Mouse (Mus musculus) cerebral cortex, adult 2 months (tissue): ENCODE data around the gene Nek6.

Experiments used
- WGBS: fragments of 180-500 bp; shearing (Covaris S2); methylation state at CpG from one replicate; pipeline ENCODE4 v1.1.7; 2018; 5-methylcytosine and 5-hydroxymethylcytosine counted together

Gene Nek6

DNA sequence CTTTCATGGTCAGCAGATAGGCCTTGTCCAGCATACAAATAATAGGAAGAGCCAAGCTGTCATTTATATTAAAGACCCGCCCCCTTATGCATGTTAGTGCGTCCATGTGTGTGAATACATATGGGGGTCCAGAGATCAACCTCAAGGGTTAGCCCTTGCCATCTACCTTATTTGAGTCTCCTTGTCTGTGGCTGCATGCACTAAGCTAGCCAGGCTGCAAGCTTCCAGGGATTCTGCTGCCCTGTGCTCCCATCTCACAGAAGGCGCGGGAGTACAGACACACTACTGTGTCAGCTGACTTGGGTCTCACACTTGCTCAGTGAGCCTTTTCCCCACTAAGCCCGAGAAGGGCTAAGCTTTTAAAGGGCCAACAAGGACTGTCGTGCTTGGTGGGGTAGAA, 29.2 kb downstream of the Nek6 start:
- 84% methylated on average over 6 of the region's 6 CpGs for WGBS

- 75% methylated on average over 3 of the region's 3 CpGs for WGBS
Observed at GRCm38 (mm10) chr2:38541101-38541500, 29.7 kb downstream of the Nek6 start.

DNA sequence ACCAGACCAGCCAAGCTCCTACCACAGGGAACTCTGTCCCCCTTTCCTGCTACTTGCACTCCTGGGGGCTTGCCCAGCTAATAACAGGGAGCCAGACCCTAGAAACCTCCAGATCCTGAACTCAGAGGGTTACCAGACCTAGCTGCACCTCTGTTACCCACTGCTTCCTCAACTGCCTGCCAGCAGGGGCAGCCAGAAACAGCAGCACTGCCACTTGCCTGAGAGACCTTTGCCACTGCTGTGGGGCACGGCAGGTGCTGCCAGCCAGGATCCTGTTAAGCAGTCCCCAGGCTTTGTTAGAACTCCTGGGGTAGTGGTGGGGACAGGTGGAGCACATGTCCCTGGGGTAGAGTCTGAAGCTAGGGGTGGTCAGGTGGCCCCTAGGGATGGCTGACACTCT, 30.1 kb downstream of the Nek6 start:
- 79% methylated on average over 1 of the region's 1 CpGs for WGBS

DNA sequence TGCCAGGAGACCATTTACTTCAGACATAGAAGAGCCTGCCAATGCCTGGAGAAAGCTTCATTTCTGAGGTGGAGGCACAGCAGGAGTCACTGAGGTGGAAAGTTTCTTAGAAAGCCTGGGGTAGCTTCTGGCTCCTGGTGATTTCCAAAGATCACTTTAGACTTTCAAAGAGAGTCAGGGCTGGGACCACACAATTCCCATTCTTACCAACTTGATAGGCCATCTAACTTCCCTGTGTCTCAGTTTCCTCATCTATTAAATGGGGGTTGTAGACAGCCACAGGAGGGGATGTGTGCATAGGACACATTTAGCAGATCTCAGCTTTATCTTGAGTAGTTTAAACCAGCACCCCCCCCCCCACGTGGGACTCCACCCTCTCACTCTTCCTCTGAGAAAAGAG, 30.9 kb downstream of the Nek6 start:
- WGBS = 60% methylated on average over 1 of the region's 1 CpGs

DNA sequence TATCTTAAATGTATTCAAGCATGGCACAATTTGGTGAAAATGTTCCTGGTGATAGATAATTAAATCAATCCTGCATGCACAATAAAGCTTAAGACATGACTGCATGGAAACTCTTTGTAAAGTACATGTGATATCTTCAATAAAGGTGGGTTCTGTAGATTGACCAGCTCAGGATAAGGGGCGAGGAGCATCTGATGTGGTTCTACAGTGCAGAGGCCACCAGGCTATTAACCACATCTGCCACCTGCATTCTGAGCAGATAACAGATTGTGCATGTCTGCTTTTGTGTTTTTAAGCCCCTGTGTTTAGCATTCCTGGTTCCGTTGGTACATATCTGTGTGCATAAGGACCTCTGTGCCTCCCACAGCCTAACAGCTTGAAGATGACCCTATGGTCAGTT, 31.7 kb downstream of the Nek6 start:
- WGBS = 96% methylated on average over 2 of the region's 2 CpGs

GRCm38 (mm10) chr2:38544982-38545381, 33.5 kb downstream of the Nek6 start:
- WGBS = 85% methylated on average over 6 of the region's 6 CpGs

GRCm38 (mm10) chr2:38546222-38546621, 34.8 kb downstream of the Nek6 start:
- WGBS = 72% methylated on average over 6 of the region's 6 CpGs

GRCm38 (mm10) chr2:38546748-38547147, 35.3 kb downstream of the Nek6 start:
- WGBS = 72% methylated on average over 5 of the region's 5 CpGs

DNA sequence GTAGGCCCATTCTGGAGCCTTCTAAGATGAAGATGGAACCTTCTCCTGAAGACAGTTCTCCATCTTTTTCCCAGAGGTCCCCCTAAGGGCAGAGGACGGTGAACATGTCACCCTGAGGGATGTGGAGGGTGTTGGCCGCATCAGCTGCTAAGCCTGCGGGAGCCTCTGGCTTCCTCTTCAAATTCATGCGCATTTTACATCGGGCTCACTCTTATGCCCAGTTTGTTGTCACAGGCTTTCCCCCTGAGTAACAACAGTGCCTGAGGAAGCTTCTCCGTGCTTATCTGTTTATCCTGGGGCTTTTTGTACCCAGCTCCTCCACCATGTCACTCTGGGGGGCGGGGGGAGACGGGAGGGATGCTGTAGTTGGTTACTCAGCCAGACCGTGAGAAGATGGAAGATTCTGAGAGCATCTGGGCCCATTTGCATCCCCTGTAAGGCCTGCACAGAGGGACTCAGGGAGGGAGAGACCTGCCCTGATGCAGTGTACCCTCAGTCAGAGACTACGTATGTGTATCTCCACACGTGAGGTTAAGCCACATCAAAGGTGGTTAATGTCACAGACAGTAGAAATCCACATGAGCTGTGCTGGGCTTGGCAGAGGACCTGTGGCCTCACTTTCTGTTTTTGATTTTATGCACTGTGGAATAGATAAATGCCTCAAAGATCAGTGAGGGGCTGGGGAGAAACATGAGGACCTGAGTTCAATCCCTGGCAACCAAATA, 36.5 kb downstream of the Nek6 start:
- WGBS = 84% methylated on average over 11 of the region's 11 CpGs

DNA sequence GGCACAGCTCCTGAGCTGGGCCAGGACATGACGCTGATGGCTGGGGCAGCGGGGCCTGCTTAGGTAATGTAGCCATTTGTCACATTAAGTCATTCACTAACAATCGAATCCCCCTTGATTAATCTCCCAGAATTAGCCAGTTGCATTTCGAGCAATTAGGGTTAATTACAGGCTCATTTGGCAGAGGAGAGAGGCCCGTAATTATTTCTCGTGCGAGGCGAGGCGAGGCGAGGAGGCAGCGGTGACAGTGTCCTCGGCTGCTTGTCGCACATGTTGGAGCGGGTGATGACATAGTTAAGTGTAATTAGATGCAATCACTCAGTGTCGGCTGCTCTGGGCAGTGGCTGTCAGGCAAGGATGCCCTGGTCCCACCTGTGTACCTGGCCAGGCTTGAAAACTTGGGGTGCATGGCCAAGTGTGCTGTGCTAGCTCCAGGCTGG, 40.6 kb downstream of the Nek6 start:
- 86% methylated on average over 15 of the region's 15 CpGs for WGBS

- WGBS = 87% methylated on average over 19 of the region's 19 CpGs
Observed at GRCm38 (mm10) chr2:38554226-38554995, 43.0 kb downstream of the Nek6 start.

DNA sequence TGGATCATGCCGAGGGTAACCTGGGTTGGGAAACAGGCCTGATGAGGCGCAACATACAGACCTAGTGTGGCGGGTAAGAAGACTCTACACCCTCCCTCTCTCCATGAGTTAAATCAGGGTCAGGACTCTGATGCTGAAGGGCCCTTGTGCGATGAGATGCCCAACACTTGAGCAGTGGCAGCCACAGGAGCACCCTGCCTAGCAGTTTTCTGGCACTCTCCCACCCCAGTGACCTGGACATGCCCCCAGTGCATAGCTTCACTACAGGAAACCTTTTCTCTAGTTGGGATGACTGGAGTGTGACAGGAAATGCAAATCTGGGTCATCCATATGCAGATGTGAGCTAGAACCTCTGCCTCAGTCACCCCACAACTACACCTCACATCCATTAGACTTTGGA, 44.2 kb downstream of the Nek6 start:
- 91% methylated on average over 4 of the region's 4 CpGs for WGBS

DNA sequence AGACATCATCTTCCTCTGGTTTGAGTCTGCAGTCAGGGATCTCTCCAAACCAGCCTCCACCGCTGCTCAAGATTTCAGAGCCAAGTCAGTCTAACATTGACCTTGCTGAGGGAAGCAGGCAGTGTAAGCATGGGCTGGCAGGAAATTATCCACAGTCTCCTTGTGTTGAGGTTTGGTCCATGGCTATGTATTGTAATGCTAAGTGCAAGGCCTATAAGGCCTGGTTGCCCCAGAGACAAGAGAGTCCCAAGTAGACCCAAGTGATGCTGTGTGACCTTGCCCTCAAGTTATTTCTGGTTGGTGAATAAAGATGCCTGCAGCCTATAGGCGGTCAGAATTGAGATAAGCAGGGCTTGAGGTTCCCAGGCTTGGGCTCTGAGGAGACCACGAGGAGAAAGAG, 45.3 kb downstream of the Nek6 start:
- 96% methylated on average over 3 of the region's 3 CpGs for WGBS

GRCm38 (mm10) chr2:38560296-38561227, 49.1 kb downstream of the Nek6 start:
- WGBS = 68% methylated on average over 17 of the region's 17 CpGs

GRCm38 (mm10) chr2:38562596-38562995, 51.2 kb downstream of the Nek6 start:
- 89% methylated on average over 4 of the region's 4 CpGs for WGBS

DNA sequence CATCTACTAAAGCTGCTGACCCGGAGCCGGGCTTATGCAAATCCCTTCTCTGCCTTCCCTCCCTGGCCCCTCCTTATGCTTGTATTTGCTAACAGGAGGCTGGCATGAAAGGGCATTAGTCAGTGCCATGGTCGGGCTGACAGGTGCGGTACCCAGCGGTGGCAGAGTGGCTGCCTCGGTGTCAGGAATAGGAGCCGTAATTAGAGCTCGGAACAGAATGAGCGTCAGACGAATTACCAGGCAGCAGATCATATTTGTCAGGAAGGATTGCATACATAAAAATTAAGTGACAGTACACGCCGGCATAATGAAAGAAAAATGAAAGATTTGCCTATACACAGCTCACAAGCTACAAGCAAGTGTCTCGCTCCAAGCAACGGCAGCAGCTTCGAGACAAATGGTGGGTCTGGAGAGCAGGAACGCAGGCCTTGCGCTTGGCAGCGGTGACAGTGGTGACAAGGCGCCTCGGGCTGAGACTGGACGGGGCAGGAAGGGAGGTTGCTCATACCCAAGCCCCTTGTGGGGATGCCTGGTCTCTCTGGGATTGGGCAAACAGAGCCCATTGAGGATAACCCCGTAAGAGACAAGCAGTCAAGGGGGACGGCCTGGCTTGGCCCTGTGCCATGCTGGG, 60.6 kb downstream of the Nek6 start:
- WGBS = 83% methylated on average over 23 of the region's 23 CpGs

DNA sequence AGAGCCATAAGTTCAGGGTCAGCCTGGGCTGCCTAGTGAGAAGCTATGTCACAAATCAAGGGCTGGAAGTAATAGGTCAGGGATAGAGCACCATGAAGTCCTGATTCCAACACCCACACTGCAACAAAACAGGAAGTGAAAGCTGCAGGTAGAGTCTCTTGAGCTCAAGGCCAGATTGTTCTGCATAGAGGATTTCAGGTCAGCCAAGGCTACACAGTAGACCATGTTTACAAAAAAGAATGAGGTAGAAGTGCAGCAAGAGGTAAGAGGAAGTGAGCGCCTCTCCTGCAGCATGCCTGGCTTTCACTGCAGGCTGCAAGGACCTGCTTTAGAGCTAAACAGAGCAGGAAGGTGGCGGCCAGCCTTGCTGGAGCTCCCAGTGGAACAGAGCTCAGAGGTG, 63.3 kb downstream of the Nek6 start:
- WGBS = 95% methylated on average over 2 of the region's 2 CpGs

DNA sequence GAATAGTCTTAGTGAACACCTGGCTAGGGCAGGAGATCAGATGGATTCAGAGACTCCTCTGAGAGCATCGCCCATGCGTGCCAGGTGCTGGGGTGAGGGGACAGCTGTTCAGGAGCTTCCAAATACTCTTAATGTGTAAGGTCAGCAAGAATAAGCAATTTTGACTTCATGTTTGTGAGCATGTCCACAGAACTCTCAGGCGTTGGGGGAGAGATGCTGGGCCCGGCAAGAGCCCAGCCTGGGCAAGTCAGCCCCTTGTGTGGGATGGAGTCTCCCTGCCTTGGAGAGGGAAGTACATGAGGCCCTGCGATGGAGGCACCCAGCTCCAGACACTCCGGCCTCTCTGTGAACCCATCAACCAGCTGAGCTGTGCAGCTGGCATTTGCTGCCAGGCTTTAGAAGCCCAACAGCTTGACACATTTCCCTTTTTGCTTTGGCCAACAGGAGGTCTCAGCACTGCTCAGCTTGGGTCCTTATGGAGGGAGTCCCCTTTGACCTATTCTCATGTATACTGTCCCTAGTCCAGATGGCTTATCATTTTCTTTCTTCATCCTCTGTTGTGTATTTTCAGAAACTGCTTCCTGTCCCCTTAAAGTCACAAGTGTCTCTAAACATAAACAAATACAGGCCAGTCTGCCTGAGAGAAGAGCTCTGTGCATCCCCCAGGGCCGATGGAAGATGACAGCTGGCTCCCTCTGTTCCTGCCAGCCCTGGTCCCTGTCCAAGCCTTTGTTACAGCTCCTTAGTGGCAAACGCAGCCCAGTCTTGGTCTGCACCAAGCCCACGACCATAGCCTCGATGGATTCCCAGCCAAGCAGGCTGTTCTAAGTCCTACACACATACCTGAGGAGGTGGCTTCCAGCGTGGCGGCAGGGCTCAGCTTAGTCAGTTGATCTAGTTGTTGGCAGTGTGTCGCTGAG, 67.4 kb downstream of the Nek6 start:
- 49% methylated on average over 13 of the region's 13 CpGs for WGBS

- 54% methylated on average over 1 of the region's 1 CpGs for WGBS
Observed at GRCm38 (mm10) chr2:38579528-38579927, 68.1 kb downstream of the Nek6 start.

GRCm38 (mm10) chr2:38583982-38584381, 72.5 kb downstream of the Nek6 start:
- WGBS = 43% methylated on average over 2 of the region's 2 CpGs
